Mouse (Mus musculus) liver, adult 2 months (tissue): ENCODE measurements around the gene Camk2n2. TPM values are rescaled to one million over a fixed set of nuclear protein-coding genes. Genes with fewer than 3 reads are reported as not detected.
"Not testable (repeated sequence)": the region's sequence is repeated elsewhere in the genome, so short reads cannot be mapped to it uniquely, and the experiment has no call there.

ENCODE experiments used
- DNase-seq: peaks from one replicate; pipeline ENCODE4 v3.0.0-alpha.2; 2011; ENCODE audit warnings: low read depth, low spot score; ENCODE audit errors: extremely low read depth
- H3K27ac ChIP-seq: fragments of 200-500 bp; replicated peaks from 2 replicates; pipeline ENCODE4 v1.5.1; 2012; ENCODE audit warnings: low read depth, mild to moderate bottlenecking, control low read depth, inconsistent platforms, low read length; ENCODE audit not compliant: insufficient read depth
- H3K27me3 ChIP-seq: fragments of 200-500 bp; 2 replicates; pipeline ENCODE4 v1.6.1; 2012; ENCODE audit warnings: mild to moderate bottlenecking, moderate library complexity, low read length, inconsistent platforms; ENCODE audit not compliant: control insufficient read depth, insufficient read depth
- H3K36me3 ChIP-seq: fragments of 200-500 bp; 2 replicates; pipeline ENCODE4 v1.6.1; 2012; ENCODE audit warnings: low read length, inconsistent platforms; ENCODE audit not compliant: control insufficient read depth, insufficient read depth
- H3K4me1 ChIP-seq: fragments of 200-500 bp; 2 replicates; pipeline ENCODE4 v1.6.1; 2011; ENCODE audit warnings: low read length; ENCODE audit not compliant: control insufficient read depth, insufficient read depth
- H3K4me3 ChIP-seq: fragments of 200-500 bp; 2 replicates; pipeline ENCODE4 v1.5.1; 2011; ENCODE audit warnings: low read depth, mild to moderate bottlenecking, control low read depth, low read length, moderate library complexity; ENCODE audit not compliant: insufficient read depth
- H3K79me2 ChIP-seq: fragments of 200-500 bp; 2 replicates; pipeline ENCODE4 v1.6.1; 2012; ENCODE audit warnings: inconsistent platforms, mild to moderate bottlenecking, low read length, moderate library complexity; ENCODE audit not compliant: control insufficient read depth, insufficient read depth
- H3K9ac ChIP-seq: fragments of 200-500 bp; 2 replicates; pipeline ENCODE4 v1.6.1; 2012; ENCODE audit warnings: low read depth, mild to moderate bottlenecking, control low read depth, inconsistent platforms, low read length
- CTCF ChIP-seq: fragments of 200-500 bp; IDR thresholded peaks from 2 replicates; pipeline ENCODE4 v1.5.1; 2011; ENCODE audit warnings: low read depth, low read length, control low read depth
- POLR2A ChIP-seq: fragments of 200-500 bp; IDR thresholded peaks from 2 replicates; pipeline ENCODE4 v1.6.1; 2011; ENCODE audit warnings: low read length, control low read depth; ENCODE audit not compliant: insufficient read depth; ENCODE audit errors: extremely low read depth
- whole genome bisulfite sequencing: fragments of 180-500 bp; shearing (Covaris S2); methylation state at CpG from one replicate; pipeline ENCODE4 v1.1.7; 2018; 5-methylcytosine and 5-hydroxymethylcytosine counted together
- polyA plus RNA-seq: library from polyadenylated mRNA; depleted of rRNA; stranded (reverse); fragments of >200 nt; gene quantifications from 2 replicates; pipeline ENCODE4 v1.2.3, GENCODE M21; 2012; rRNA removed
- total RNA-seq: library from RNA; depleted of rRNA; stranded (reverse); fragments of >200 nt; gene quantifications from 2 replicates; pipeline ENCODE4 v1.2.3, GENCODE M21; 2014; rRNA removed

Gene Camk2n2
- total RNA-seq, result 0.18 and 0.60 TPM in 2 replicates
- polyA plus RNA-seq, result 2.3 and 5.2 TPM in 2 replicates

DNA sequence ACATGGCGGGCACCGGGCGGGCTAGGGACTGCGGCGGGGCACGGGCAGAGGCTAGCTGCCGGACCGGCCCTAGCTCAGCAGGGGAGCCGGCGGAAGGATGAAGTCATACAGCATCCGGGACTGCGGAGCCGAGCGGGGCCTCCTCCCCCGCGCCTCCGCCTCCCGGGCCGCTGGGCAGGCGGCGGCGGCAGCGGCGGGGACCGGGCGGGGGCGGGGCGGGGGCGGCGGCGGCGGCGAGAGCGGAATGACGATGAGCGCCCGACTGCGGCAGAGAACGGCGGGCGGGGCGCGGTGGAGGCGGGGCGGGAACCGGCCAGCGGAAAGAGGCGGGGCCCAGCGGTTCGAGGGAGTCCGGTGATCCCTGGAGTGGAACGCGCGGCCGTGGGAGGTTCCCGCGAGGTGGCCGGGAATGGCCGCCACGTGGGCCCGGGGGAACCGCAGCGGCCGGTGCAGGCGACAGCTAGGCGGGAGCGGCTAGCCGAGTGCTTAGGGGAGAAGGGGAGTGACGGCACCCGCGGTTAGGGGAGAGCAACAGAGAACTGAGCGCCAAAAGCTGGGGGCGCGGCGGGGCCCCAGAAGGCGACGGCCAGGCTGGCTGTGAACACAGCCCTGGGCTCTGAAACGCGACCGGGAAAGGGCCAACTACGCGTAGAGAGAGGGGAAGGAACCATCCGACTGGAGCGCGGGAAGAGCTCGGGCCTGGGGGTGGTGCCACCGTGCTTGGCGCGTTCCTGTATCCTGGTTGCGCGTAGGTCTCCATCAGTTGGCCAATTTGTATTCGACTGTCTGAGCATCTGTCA is at the start of gene Camk2n2:
Camk2n2 (minus strand) TSS at position 97 of the 800 bp plus-strand sequence.
- no peaks in the 10 kb centered on the region for H3K27me3 ChIP-seq
- no peak within 1 kb of the TSS for H3K27ac ChIP-seq
- DNase-seq, result peak; percentile 33
- TF ChIP-seq CTCF, result no peak
- 0 out of 2 replicates have a peak, but pooled peaks have one; percentile 3 for TF ChIP-seq POLR2A
- H3K4me1 ChIP-seq, result peaks cover 8% of the 10 kb centered on the region
- H3K36me3 ChIP-seq, result no peaks in the 10 kb centered on the region
- WGBS, result under 1% methylated on average over 84 of the region's 92 CpGs
- H3K79me2 ChIP-seq, result no peaks in the 10 kb centered on the region
- peak within 1 kb of the TSS; percentile 72 for H3K9ac ChIP-seq
- peak within 1 kb of the TSS; percentile 84 for H3K4me3 ChIP-seq

DNA sequence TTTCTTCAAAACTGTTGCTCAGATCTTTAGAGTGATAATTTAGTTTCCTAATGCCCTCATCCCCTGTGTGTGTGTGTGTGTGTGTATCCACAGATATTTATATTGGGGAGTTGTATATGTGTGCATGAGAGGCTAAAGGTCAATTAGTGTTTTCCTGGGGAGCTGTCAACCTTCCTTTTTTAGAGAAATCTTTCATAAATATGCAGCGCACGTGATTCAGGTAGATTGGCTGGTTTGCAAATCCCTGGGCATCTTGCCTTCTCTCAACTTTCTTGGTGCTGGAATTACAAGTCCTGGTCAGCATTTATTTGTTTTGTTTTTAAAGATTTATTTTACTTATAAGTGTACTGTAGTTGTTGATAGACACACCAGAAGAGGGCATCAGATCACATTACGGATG is 49.2 kb upstream of the Camk2n2 start:
- Histone ChIP-seq H3K36me3 (peaks cover under 1% of the 10 kb centered on the region; the same call in 1 of the 2 replicates), H3K4me1 (peaks cover 15% of the 10 kb centered on the region), H3K9ac (no peak overlapping the region), H3K79me2 (peaks cover 20% of the 10 kb centered on the region), H3K27ac (no peak overlapping the region; the same call in 1 of the 2 replicates), H3K4me3 (no peak overlapping the region), H3K27me3 (no peaks in the 10 kb centered on the region)
- 49% methylated on average over 3 of the region's 3 CpGs for WGBS
- DNase-seq, result peak; percentile 59
- TF ChIP-seq CTCF (no peak), POLR2A (no peak)

DNA sequence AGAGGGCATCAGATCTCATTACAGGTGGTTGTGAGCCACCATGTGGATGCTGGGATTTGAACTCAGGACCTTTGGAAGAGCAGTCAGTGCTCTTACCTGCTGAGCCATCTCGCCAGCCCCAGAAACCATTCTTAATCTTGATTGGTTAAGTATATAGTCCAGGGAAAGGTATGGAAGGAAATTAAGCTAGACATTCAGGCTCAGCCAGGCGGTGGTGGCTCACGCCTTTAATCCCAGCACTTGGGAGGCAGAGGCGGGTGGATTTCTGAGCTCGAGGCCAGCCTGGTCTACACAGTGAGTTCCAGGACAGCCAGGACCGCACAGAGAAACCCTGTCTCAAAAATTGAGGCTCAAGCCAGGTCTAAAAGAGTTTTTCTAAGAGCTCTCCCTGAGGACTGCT is 46.9 kb upstream of the Camk2n2 start, which contains the start of gene Eif4g1:
Eif4g1 (plus strand) TSS at position 301 of the 400 bp plus-strand sequence.
- not testable (repeated sequence) for H3K36me3 ChIP-seq, H3K27ac ChIP-seq, H3K27me3 ChIP-seq, DNase-seq, H3K9ac ChIP-seq, H3K4me3 ChIP-seq, H3K79me2 ChIP-seq, H3K4me1 ChIP-seq
- 98% methylated on average over 5 of the region's 6 CpGs for WGBS

DNA sequence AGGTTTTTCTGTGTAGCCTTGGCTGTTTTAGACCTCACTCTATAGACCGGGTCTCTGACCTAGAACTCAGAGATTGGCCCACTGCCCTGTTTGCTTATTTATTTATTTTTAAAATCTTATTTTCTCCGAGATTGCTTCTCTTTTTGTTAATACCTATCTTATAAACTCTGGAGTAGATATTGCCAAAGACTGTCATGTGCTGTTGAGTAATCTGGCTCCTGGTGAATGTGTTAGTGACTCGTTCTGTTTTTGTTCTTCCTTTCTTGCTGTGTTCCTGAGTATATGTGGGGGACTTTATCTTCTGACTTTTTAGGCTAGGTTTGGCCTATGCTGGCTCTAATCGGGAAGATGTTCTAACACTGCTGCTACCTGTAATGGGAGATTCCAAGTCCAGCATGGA is 36.6 kb upstream of the Camk2n2 start:
- Histone ChIP-seq H3K79me2 (peaks cover 4% of the 10 kb centered on the region; the same call in 1 of the 2 replicates), H3K9ac (no peak overlapping the region), H3K36me3 (peaks cover 83% of the 10 kb centered on the region), H3K27me3 (no peaks in the 10 kb centered on the region), H3K4me1 (peaks cover 2% of the 10 kb centered on the region; the same call in 1 of the 2 replicates), H3K4me3 (no peak overlapping the region), H3K27ac (no peak overlapping the region)
- DNase-seq, result no peak
- 71% methylated on average over 4 of the region's 4 CpGs for WGBS
- TF ChIP-seq CTCF (no peak), POLR2A (no peak)

DNA sequence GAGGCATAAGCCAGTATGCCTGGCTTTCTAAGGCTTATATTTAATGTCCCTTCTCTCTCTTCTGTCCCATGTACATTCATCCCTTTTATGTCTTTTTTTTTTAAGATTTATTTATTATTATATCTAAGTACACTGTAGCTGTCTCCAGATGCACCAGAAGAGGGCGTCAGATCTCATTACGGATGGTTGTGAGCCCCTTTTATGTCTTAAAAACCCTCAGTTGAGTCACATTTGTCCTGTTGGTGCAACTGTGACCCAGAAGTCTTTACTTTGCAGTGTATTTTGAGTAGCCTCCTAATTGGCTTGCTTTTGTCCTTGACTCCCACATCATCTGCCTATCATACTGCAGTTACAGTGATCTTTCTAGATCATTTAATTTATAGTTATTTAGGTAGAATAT is 32.2 kb upstream of the Camk2n2 start:
- DNase-seq, result no peak
- peaks cover 10% of the 10 kb centered on the region; the same call in 1 of the 2 replicates for H3K79me2 ChIP-seq
- H3K27me3 ChIP-seq, result no peaks in the 10 kb centered on the region
- TF ChIP-seq POLR2A (no peak), CTCF (no peak)
- 70% methylated on average over 2 of the region's 2 CpGs for WGBS
- H3K4me1 ChIP-seq, result peaks cover 5% of the 10 kb centered on the region
- no peak overlapping the region for H3K4me3 ChIP-seq
- no peak overlapping the region for H3K9ac ChIP-seq
- no peak overlapping the region for H3K27ac ChIP-seq
- H3K36me3 ChIP-seq, result peaks cover 46% of the 10 kb centered on the region

DNA sequence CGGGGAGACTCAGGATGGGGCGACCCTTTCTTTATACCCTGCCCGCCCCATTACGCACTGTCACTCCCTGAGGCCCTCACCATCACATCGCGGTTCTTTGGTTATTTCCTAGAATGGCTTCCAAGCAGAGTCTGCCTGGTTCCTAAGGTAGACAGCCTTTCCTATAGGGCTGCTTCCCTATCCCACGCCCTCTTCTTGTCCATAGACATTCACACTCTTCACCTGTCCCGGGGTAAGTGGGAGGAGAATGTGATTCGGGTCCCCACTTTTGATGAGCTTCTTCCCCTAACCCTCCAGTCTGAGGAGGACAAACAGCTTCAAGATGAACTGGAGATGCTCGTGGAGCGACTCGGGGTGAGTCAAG is 30.8 kb upstream of the Camk2n2 start:
- Histone ChIP-seq H3K27ac (peak overlapping the region; percentile 60), H3K27me3 (no peaks in the 10 kb centered on the region), H3K9ac (peak overlapping the region; percentile 87), H3K36me3 (peaks cover 33% of the 10 kb centered on the region), H3K79me2 (peaks cover 10% of the 10 kb centered on the region; the same call in 1 of the 2 replicates), H3K4me3 (peak overlapping the region; percentile 91), H3K4me1 (peaks cover 5% of the 10 kb centered on the region)
- 4% methylated on average over 12 of the region's 12 CpGs for WGBS
- TF ChIP-seq CTCF, result no peak
- TF ChIP-seq POLR2A, result no peak
- no peak for DNase-seq
